Mouse (Mus musculus) MEL (cell line): ENCODE results near the gene Mcl1. TPM values are rescaled to one million over a fixed set of nuclear protein-coding genes. Genes with fewer than 3 reads are reported as not detected.

Experiments
- DNase-seq: peaks from one replicate; pipeline ENCODE4 v3.0.0; 2011; ENCODE audit warnings: low read depth, low spot score
- H3K27ac ChIP-seq: 2 replicates; pipeline ENCODE4 v1.5.1; 2012; ENCODE audit warnings: low read depth, mild to moderate bottlenecking, control low read depth, low read length, moderate library complexity; ENCODE audit not compliant: control insufficient read depth
- H3K27me3 ChIP-seq, 2 experiments: fragments of 150-350 bp in 1 of 2; sonication (generic) in 1 of 2; 2 replicates each; pipeline ENCODE4 v1.6.1; 2012; ENCODE audit warnings: low read length in 2 of 2, mild to moderate bottlenecking in 2 of 2, improper control_type of control experiment in 1 of 2, moderate library complexity in 1 of 2; ENCODE audit not compliant: insufficient read depth in 2 of 2, control insufficient read depth in 1 of 2
- H3K36me3 ChIP-seq, 2 experiments: 2 replicates each; pipeline ENCODE4 v1.6.1; 2012 to 2014; ENCODE audit warnings: low read length in 2 of 2, improper control_type of control experiment in 1 of 2, inconsistent platforms in 1 of 2, mild to moderate bottlenecking in 1 of 2; ENCODE audit not compliant: insufficient read depth in 2 of 2, control insufficient read depth in 1 of 2
- H3K4me1 ChIP-seq, 2 experiments: fragments of 150-350 bp in 1 of 2; sonication (generic) in 1 of 2; 2 replicates each; pipeline ENCODE4 v1.6.1; 2012; ENCODE audit warnings: low read length in 2 of 2, improper control_type of control experiment in 1 of 2, mild to moderate bottlenecking in 1 of 2; ENCODE audit not compliant: insufficient read depth in 2 of 2, control insufficient read depth in 1 of 2
- H3K4me3 ChIP-seq, 2 experiments: fragments of 150-350 bp in 1 of 2; sonication (generic) in 1 of 2; 2 replicates each; pipeline ENCODE4 v1.5.1; 2012; ENCODE audit warnings: low read depth in 2 of 2, low read length in 2 of 2, mild to moderate bottlenecking in 2 of 2, moderate library complexity in 2 of 2, control low read depth in 1 of 2, improper control_type of control experiment in 1 of 2; ENCODE audit not compliant: control insufficient read depth in 1 of 2, insufficient read depth in 1 of 2
- H3K79me2 ChIP-seq: 2 replicates; pipeline ENCODE4 v1.6.1; 2012; ENCODE audit warnings: mild to moderate bottlenecking, low read length, moderate library complexity; ENCODE audit not compliant: control insufficient read depth, poor library complexity, insufficient read depth
- H3K9ac ChIP-seq: 2 replicates; pipeline ENCODE4 v1.6.1; 2012; ENCODE audit warnings: low read depth, mild to moderate bottlenecking, control low read depth, low read length, moderate library complexity; ENCODE audit not compliant: control insufficient read depth, poor library complexity, severe bottlenecking
- H3K9me3 ChIP-seq: fragments of 150-350 bp; sonication (generic); replicated peaks from 2 replicates; pipeline ENCODE4 v1.6.1; 2012; ENCODE audit warnings: mild to moderate bottlenecking, low read length, improper control_type of control experiment, moderate library complexity; ENCODE audit not compliant: insufficient read depth
- CHD2 ChIP-seq: IDR thresholded peaks from 2 replicates; pipeline ENCODE4 v1.6.1; 2011; ENCODE audit warnings: low read length, improper control_type of control experiment
- CTCF ChIP-seq, 3 experiments: IDR thresholded peaks in 2 of 3; conservative IDR thresholded peaks in 1 of 3; 2 replicates each; pipeline ENCODE4 v1.5.1; 2011 to 2012; ENCODE audit warnings: low read length in 3 of 3, low read depth in 2 of 3, mild to moderate bottlenecking in 2 of 3, improper control_type of control experiment in 1 of 3, inconsistent platforms in 1 of 3, mixed read lengths in 1 of 3, moderate library complexity in 1 of 3; ENCODE audit not compliant: control insufficient read depth in 1 of 3, insufficient read depth in 1 of 3, poor library complexity in 1 of 3, severe bottlenecking in 1 of 3
- ELF1 ChIP-seq: IDR thresholded peaks from 2 replicates; pipeline ENCODE4 v1.6.1; 2014; ENCODE audit warnings: low read depth, mild to moderate bottlenecking, inconsistent platforms, low read length, improper control_type of control experiment, moderate library complexity
- ETS1 ChIP-seq: IDR thresholded peaks from 2 replicates; pipeline ENCODE4 v1.6.1; 2012; ENCODE audit warnings: low read depth, mild to moderate bottlenecking, inconsistent platforms, low read length, improper control_type of control experiment, moderate library complexity
- GABPA ChIP-seq: IDR thresholded peaks from 2 replicates; pipeline ENCODE4 v1.6.1; 2012; ENCODE audit warnings: low read depth, mild to moderate bottlenecking, inconsistent platforms, low read length, improper control_type of control experiment, moderate library complexity
- HCFC1 ChIP-seq: IDR thresholded peaks from 2 replicates; pipeline ENCODE4 v1.6.1; 2012; ENCODE audit warnings: low read depth, mild to moderate bottlenecking, inconsistent platforms, low read length, improper control_type of control experiment, moderate library complexity
- JUND ChIP-seq: IDR thresholded peaks from 2 replicates; pipeline ENCODE4 v1.6.1; 2011; ENCODE audit warnings: low read depth, mild to moderate bottlenecking, improper control_type of control experiment, low read length
- MEF2A ChIP-seq: IDR thresholded peaks from 2 replicates; pipeline ENCODE4 v1.6.1; 2014; ENCODE audit warnings: low read depth, mild to moderate bottlenecking, inconsistent platforms, low read length, improper control_type of control experiment; ENCODE audit not compliant: poor library complexity, insufficient replicate concordance, severe bottlenecking; ENCODE audit errors: extremely low read depth
- MXI1 ChIP-seq: IDR thresholded peaks from 2 replicates; pipeline ENCODE4 v1.6.1; 2011; ENCODE audit warnings: mild to moderate bottlenecking, low read depth, low read length, improper control_type of control experiment
- NELFE ChIP-seq: IDR thresholded peaks from 2 replicates; pipeline ENCODE4 v1.6.1; 2011; ENCODE audit warnings: low read depth, low read length, improper control_type of control experiment
- POLR2A ChIP-seq, 2 experiments: IDR thresholded peaks; 2 replicates each; pipeline ENCODE4 v1.6.1; 2011 to 2012; ENCODE audit warnings: low read length in 2 of 2, mild to moderate bottlenecking in 2 of 2, control low read depth in 1 of 2, improper control_type of control experiment in 1 of 2, low read depth in 1 of 2, moderate library complexity in 1 of 2; ENCODE audit not compliant: control insufficient read depth in 1 of 2, insufficient read depth in 1 of 2, poor library complexity in 1 of 2
- POLR2AphosphoS2 ChIP-seq: IDR thresholded peaks from 2 replicates; pipeline ENCODE4 v1.6.1; 2011; ENCODE audit warnings: low read length, improper control_type of control experiment
- POLR2AphosphoS5 ChIP-seq: IDR thresholded peaks from 2 replicates; pipeline ENCODE4 v1.6.1; 2012; ENCODE audit warnings: low read depth, borderline replicate concordance, mild to moderate bottlenecking, inconsistent platforms, low read length, moderate library complexity, mixed read lengths
- SIN3A ChIP-seq: IDR thresholded peaks from 2 replicates; pipeline ENCODE4 v1.6.1; 2012; ENCODE audit warnings: low read length, improper control_type of control experiment, inconsistent platforms
- TAL1 ChIP-seq: IDR thresholded peaks from 2 replicates; pipeline ENCODE4 v1.6.1; 2012; ENCODE audit warnings: mild to moderate bottlenecking, inconsistent platforms, low read length, moderate library complexity, mixed read lengths
- TBP ChIP-seq: IDR thresholded peaks from 2 replicates; pipeline ENCODE4 v1.8.0; 2011; ENCODE audit warnings: low read depth, low read length, improper control_type of control experiment
- TCF12 ChIP-seq: IDR thresholded peaks from 2 replicates; pipeline ENCODE4 v1.6.1; 2014; ENCODE audit warnings: low read depth, mild to moderate bottlenecking, inconsistent platforms, low read length, improper control_type of control experiment, moderate library complexity
- USF1 ChIP-seq: IDR thresholded peaks from 2 replicates; pipeline ENCODE4 v1.6.1; 2014; ENCODE audit warnings: low read depth, mild to moderate bottlenecking, inconsistent platforms, low read length, improper control_type of control experiment, moderate library complexity
- USF2 ChIP-seq, 2 experiments: IDR thresholded peaks; 2 replicates each; pipeline ENCODE4 v1.6.1; 2011 to 2012; ENCODE audit warnings: improper control_type of control experiment in 2 of 2, low read length in 2 of 2, borderline replicate concordance in 1 of 2, inconsistent platforms in 1 of 2, low read depth in 1 of 2, mild to moderate bottlenecking in 1 of 2; ENCODE audit not compliant: insufficient read depth in 1 of 2
- ZC3H11A ChIP-seq: IDR thresholded peaks from 2 replicates; pipeline ENCODE4 v1.6.1; 2012; ENCODE audit warnings: low read depth, mild to moderate bottlenecking, inconsistent platforms, low read length, improper control_type of control experiment
- ZNF384 ChIP-seq: IDR thresholded peaks from 2 replicates; pipeline ENCODE4 v1.6.1; 2012; ENCODE audit warnings: low read depth, mild to moderate bottlenecking, inconsistent platforms, low read length, improper control_type of control experiment
- polyA plus RNA-seq, 2 experiments: library from polyadenylated mRNA; stranded (reverse) in 1 of 2; unstranded in 1 of 2; fragments of >175 nt in 1 of 2; fragments of >200 nt in 1 of 2; gene quantifications; 2 replicates each; pipeline versions ENCODE4 v1.2.1 to v1.2.4; 2012; ENCODE audit warnings: low replicate concordance in 2 of 2, low read depth in 1 of 2; ENCODE audit not compliant: insufficient read length in 2 of 2, insufficient read depth in 1 of 2, missing spikeins in 1 of 2
- total RNA-seq: library from RNA; depleted of rRNA; stranded (reverse); fragments of 300-350 nt; gene quantifications from 2 replicates; pipeline ENCODE4 v1.2.3, GENCODE M21; 2012

Mcl1 gene
- total and polyA plus RNA-seq, 3 experiments = 142 to 211 (median 156) TPM

DNA sequence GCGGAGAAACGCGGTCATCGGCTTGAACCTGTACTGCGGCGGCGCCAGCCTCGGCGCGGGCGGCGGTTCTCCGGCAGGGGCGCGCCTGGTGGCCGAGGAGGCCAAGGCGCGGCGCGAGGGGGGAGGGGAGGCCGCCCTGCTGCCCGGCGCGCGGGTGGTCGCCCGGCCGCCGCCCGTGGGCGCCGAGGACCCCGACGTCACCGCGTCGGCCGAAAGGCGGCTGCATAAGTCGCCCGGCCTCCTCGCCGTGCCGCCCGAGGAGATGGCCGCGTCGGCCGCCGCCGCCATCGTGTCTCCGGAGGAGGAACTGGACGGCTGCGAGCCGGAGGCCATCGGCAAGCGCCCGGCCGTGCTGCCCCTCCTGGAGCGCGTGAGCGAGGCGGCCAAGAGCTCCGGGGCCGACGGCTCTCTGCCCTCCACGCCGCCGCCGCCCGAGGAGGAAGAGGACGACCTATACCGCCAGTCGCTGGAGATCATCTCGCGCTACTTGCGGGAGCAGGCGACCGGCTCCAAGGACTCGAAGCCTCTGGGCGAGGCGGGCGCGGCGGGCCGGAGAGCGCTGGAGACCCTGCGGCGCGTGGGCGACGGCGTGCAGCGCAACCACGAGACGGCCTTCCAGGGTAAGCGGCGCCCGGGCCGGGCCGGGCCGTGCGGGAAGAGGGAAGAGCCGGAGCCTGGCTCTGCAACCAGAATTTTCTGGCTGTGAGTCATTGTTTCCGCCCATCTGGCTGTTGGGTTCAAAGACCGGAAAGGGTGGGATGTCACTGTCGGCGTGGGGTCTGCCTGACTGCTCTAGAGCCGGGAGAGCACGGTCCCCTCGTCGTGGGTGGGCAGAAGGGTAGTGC, 502 bp downstream of the Mcl1 start:
- H3K27ac ChIP-seq = peak overlapping the region; percentile 83
- DNase-seq = peak; percentile 94

GRCm38 (mm10) chr3:95659948-95660347, 1.4 kb downstream of the Mcl1 start:
- H3K9ac ChIP-seq = peak overlapping the region; percentile 92
- peaks cover 42 to 55% of the 10 kb centered on the region in 2 experiments for H3K36me3 ChIP-seq
- H3K27ac ChIP-seq = peak overlapping the region; percentile 83
- peaks cover 37 to 44% of the 10 kb centered on the region in 2 experiments for H3K4me1 ChIP-seq
- H3K4me3 ChIP-seq = peak overlapping the region; percentile 64 to 90
- TF ChIP-seq ZNF384 (no peak), POLR2A (IDR thresholded peaks at IDR 0.05; ENCODE audit: control insufficient read depth in 1 of 2, insufficient read depth in 1 of 2, low read depth in 1 of 2, low read length in 2 of 2, poor library complexity in 1 of 2) (no peak), POLR2AphosphoS2 (no peak), POLR2AphosphoS5 (no peak), TBP (no peak), MXI1 (no peak), HCFC1 (no peak), ETS1 (no peak), NELFE (no peak), GABPA (no peak), SIN3A (no peak), ZC3H11A (no peak), USF2 (IDR thresholded peaks at IDR 0.05; ENCODE audit: borderline replicate concordance in 1 of 2, insufficient read depth in 1 of 2, low read depth in 1 of 2, low read length in 2 of 2) (no peak), MEF2A (no peak), JUND (no peak), TCF12 (no peak), USF1 (no peak), ELF1 (no peak), CTCF (IDR thresholded peaks at IDR 0.05 in 2 of 3, conservative IDR thresholded peaks at IDR 0.05 in 1 of 3; ENCODE audit: control insufficient read depth in 1 of 3, insufficient read depth in 1 of 3, low read depth in 2 of 3, low read length in 3 of 3, poor library complexity in 1 of 3, severe bottlenecking in 1 of 3) (no peak), CHD2 (no peak)
- no peak for DNase-seq
- H3K79me2 ChIP-seq = peaks cover 61% of the 10 kb centered on the region
- no peaks in the 10 kb centered on the region for H3K27me3 ChIP-seq
- no peaks in the 10 kb centered on the region for H3K9me3 ChIP-seq

More for the DNA sequence above, 502 bp downstream of the Mcl1 start:
- H3K9me3 ChIP-seq = no peaks in the 10 kb centered on the region
- H3K4me1 ChIP-seq = peaks cover 35 to 36% of the 10 kb centered on the region in 2 experiments
- peak overlapping the region; percentile 92 for H3K9ac ChIP-seq
- peak; percentile 18; the same call in 1 of the 2 replicates for TF ChIP-seq TAL1
- TF ChIP-seq ELF1 = no peak
- H3K27me3 ChIP-seq = no peaks in the 10 kb centered on the region
- peaks cover 54% of the 10 kb centered on the region for H3K79me2 ChIP-seq
- H3K4me3 ChIP-seq = peak overlapping the region; percentile 64 to 90
- peaks cover 40 to 47% of the 10 kb centered on the region in 2 experiments for H3K36me3 ChIP-seq
